Mouse (Mus musculus) embryonic facial prominence, embryonic 14.5 days (tissue): ENCODE results near the gene Akr1c21. TPM values are rescaled to one million over a fixed set of nuclear protein-coding genes. Genes with fewer than 3 reads are reported as not detected.
"Not testable (repeated sequence)": the region's sequence is repeated elsewhere in the genome, so short reads cannot be mapped to it uniquely, and the experiment has no call there.

Experiments
- ATAC-seq: fragments of 200-750 bp; cut with Nextera tagmentation; 2 replicates; pipeline ENCODE4 v1.8.0; 2017; ENCODE audit warnings: low read depth, moderate number of reproducible peaks, moderate TSS enrichment
- DNase-seq: peaks from one replicate; pipeline ENCODE4 v3.0.0-alpha.2; 2015; ENCODE audit warnings: low spot score
- H3K27ac ChIP-seq: fragments of 300-500 bp; sonication (generic); replicated peaks from 2 replicates; pipeline ENCODE4 v1.5.1; 2014; ENCODE audit warnings: low read depth, mild to moderate bottlenecking, low read length, moderate library complexity
- H3K27me3 ChIP-seq: fragments of 300-500 bp; sonication (generic); replicated peaks from 2 replicates; pipeline ENCODE4 v1.6.1; 2014; ENCODE audit warnings: low read length; ENCODE audit not compliant: control insufficient read depth, insufficient read depth
- H3K36me3 ChIP-seq: fragments of 300-500 bp; sonication (generic); 2 replicates; pipeline ENCODE4 v1.6.1; 2014; ENCODE audit warnings: low read length, mixed read lengths; ENCODE audit not compliant: control insufficient read depth, insufficient read depth
- H3K4me1 ChIP-seq: fragments of 300-500 bp; sonication (generic); 2 replicates; pipeline ENCODE4 v1.6.1; 2014; ENCODE audit warnings: antibody characterized with exemption, low read length; ENCODE audit not compliant: control insufficient read depth, insufficient read depth
- H3K4me2 ChIP-seq: fragments of 300-500 bp; sonication (generic); 2 replicates; pipeline ENCODE4 v1.6.1; 2014; ENCODE audit warnings: low read depth, mild to moderate bottlenecking, low read length, moderate library complexity, mixed read lengths
- H3K4me3 ChIP-seq: fragments of 300-500 bp; sonication (generic); 2 replicates; pipeline ENCODE4 v1.5.1; 2014; ENCODE audit warnings: low read depth, mild to moderate bottlenecking, low read length
- H3K9ac ChIP-seq: fragments of 300-500 bp; sonication (generic); 2 replicates; pipeline ENCODE4 v1.6.1; 2014; ENCODE audit warnings: low read depth, mild to moderate bottlenecking, low read length, moderate library complexity, mixed read lengths
- H3K9me3 ChIP-seq: fragments of 300-500 bp; sonication (generic); 2 replicates; pipeline ENCODE4 v1.6.1; 2016; ENCODE audit warnings: low read length; ENCODE audit not compliant: control insufficient read depth
- WGBS: fragments of 180-500 bp; shearing (Covaris S2); extraction: QIAGEN DNeasy Blood & Tissue Kit; methylation state at CpG from one replicate; pipeline ENCODE4 v1.1.7; 2014; 5-methylcytosine and 5-hydroxymethylcytosine counted together
- polyA plus RNA-seq: library from polyadenylated mRNA; unstranded; fragments of >200 nt; fragmentation: Nextera tagmentation; extraction: Ambion mirVana; gene quantifications from 2 replicates; pipeline ENCODE4 v1.2.1, GENCODE M21; 2014

Gene Akr1c21
- 0.29 TPM in 1 of 2 replicates, not detected in the other for polyA plus RNA-seq

DNA sequence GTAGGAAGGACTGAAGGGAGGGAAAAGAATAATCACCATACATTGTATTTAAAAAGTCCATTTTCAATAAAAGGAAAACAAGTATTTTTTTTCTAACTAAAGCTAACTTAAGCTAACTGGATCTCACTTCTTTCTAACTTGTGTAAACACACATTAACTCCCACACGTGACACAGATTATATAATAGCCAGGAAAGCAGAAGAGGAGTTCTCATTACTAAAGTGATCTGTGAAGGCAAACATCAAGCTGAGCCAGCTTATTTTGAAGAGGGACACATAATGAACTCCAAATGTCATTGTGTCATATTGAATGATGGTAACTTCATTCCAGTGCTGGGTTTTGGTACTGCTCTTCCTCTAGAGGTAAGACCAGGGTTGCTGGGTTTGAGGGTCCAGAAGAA is at the start of gene Akr1c21:
Akr1c21 (plus strand) TSS at position 205 of the 400 bp plus-strand sequence.
- H3K36me3 ChIP-seq = no peaks in the 10 kb centered on the region
- ATAC-seq (no peak), DNase-seq (no peak)
- no peak within 1 kb of the TSS for H3K4me2 ChIP-seq
- H3K27me3 ChIP-seq = no peaks in the 10 kb centered on the region
- no peaks in the 10 kb centered on the region for H3K4me1 ChIP-seq
- WGBS = 49% methylated on average over 1 of the region's 1 CpGs
- no peak within 1 kb of the TSS for H3K4me3 ChIP-seq
- no peak within 1 kb of the TSS for H3K9ac ChIP-seq
- H3K9me3 ChIP-seq = no peaks in the 10 kb centered on the region
- H3K27ac ChIP-seq = no peak within 1 kb of the TSS

DNA sequence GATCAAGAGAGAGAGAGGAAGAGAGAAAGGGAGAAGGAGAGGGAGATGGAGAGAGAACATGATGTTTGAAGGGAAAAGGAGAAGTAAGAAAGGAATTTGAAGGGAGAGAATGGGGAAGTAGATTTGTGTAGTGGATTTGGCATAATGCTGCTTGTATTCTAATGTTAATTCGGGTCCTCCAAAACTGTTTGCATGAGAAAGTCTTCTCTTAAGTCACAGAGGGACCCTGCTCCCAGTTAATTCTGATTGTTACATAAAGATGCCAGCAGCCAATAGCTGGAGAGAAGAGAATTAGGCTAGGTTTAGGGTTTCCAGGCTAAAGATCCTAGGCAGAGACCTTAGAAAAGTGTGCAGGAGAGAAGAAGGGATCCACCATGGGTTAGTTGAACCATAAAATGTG is 14.7 kb upstream of the Akr1c21 start:
- WGBS = 59% methylated on average over 1 of the region's 1 CpGs
- Histone ChIP-seq H3K4me2 (no peak overlapping the region), H3K27me3 (no peaks in the 10 kb centered on the region), H3K9ac (no peak overlapping the region), H3K9me3 (no peaks in the 10 kb centered on the region), H3K27ac (no peak overlapping the region), H3K4me3 (no peak overlapping the region), H3K36me3 (no peaks in the 10 kb centered on the region), H3K4me1 (no peaks in the 10 kb centered on the region)
- ATAC-seq (no peak), DNase-seq (no peak)

DNA sequence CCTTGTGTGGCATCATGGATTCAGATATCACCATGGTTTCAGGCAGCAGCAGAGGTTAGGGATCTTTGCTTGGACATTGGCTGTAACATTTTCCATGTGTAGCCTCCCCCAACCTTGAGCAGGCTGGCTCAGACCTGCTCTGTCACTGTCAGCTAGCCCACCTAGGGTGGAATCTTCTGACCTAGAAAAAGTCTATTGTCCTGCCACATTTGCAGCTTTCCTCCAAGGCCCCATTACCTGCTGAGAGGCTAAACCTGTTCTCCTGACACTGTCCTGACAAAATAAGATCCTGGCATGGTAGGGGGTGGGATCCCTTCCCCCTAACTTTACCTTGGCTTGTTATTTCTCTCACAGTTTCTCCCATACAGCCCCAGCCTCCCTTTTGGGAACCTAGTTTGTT is 13.4 kb upstream of the Akr1c21 start:
- Histone ChIP-seq H3K27ac (no peak overlapping the region), H3K27me3 (no peaks in the 10 kb centered on the region), H3K4me3 (no peak overlapping the region), H3K36me3 (no peaks in the 10 kb centered on the region), H3K9ac (no peak overlapping the region), H3K9me3 (no peaks in the 10 kb centered on the region), H3K4me1 (no peaks in the 10 kb centered on the region), H3K4me2 (no peak overlapping the region)
- ATAC-seq (no peak), DNase-seq (no peak)

DNA sequence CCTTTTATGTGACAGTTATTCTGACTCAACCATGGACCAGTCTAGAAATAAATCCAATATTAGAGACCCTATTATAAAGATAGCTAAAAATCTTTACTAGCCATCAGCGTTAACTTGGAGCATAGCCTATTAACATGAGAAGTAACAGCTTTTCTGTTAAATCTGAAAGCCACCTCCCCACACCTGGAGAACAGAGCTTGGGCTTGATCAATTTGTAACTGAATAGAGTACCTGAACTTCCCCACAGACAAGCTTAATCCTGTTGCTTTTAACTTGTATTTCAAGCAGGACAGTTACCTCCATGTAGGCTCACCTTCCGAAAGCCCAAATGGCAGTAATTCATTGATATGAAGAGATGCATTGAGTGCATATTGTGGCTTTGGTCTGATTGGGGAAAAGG is 7.9 kb upstream of the Akr1c21 start:
- DNase-seq (no peak), ATAC-seq (no peak)
- Histone ChIP-seq H3K9me3 (no peaks in the 10 kb centered on the region), H3K27me3 (no peaks in the 10 kb centered on the region), H3K9ac (no peak overlapping the region), H3K27ac (no peak overlapping the region), H3K4me1 (no peaks in the 10 kb centered on the region), H3K4me2 (no peak overlapping the region), H3K4me3 (no peak overlapping the region), H3K36me3 (no peaks in the 10 kb centered on the region)
- 79% methylated on average over 2 of the region's 2 CpGs for WGBS

DNA sequence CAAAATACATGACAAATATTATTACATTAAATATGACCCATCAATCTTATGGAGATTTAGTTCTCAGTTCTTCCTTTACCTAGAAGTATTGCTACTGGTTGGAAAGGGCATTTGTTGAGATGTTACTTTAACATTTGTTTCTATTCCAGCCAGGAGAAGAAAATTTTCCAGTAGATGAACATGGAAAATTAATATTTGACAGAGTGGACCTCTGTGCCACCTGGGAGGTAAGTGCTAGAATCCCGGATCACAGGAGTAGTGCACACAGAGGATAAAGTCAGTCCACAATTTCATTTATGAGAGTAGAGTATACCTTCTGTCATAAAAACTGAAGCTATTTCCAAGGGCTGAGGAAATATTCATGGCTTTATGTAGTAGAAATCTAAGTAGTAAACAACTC is 3.0 kb downstream of the Akr1c21 start:
- H3K4me1 ChIP-seq = no peaks in the 10 kb centered on the region
- no peak for DNase-seq
- no peaks in the 10 kb centered on the region for H3K27me3 ChIP-seq
- no peak overlapping the region for H3K4me2 ChIP-seq
- no peak overlapping the region for H3K4me3 ChIP-seq
- no peaks in the 10 kb centered on the region for H3K36me3 ChIP-seq
- 72% methylated on average over 1 of the region's 1 CpGs for WGBS
- H3K27ac ChIP-seq = no peak overlapping the region
- no peaks in the 10 kb centered on the region for H3K9me3 ChIP-seq
- ATAC-seq = no peak
- no peak overlapping the region for H3K9ac ChIP-seq

DNA sequence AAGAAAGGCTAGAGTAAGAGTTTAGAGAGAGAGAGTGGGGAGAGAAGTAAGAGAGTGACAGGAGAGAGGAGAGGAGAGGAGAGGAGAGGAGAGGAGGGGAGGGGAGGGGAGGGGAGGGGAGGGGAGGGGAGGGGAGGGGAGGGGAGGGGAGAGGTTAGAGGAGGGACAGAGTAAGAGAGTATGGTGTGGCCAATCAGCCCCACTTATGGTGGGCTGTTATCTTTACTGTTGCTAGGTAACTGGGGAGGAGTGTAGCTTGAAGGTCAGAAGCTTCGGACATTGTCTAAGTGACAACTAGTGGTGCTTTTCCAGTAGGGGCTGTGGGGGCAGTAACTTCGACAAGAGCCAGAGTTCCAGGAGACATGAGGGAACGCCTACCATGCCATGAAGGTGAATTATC is 29.6 kb downstream of the Akr1c21 start:
- H3K9me3 ChIP-seq, H3K27ac ChIP-seq, DNase-seq, H3K4me3 ChIP-seq, H3K4me1 ChIP-seq, H3K9ac ChIP-seq, H3K27me3 ChIP-seq, H3K4me2 ChIP-seq, ATAC-seq: not testable (repeated sequence)
- H3K36me3 ChIP-seq = peaks cover 23% of the 10 kb centered on the region; the same call in 1 of the 2 replicates
- 93% methylated on average over 3 of the region's 3 CpGs for WGBS

DNA sequence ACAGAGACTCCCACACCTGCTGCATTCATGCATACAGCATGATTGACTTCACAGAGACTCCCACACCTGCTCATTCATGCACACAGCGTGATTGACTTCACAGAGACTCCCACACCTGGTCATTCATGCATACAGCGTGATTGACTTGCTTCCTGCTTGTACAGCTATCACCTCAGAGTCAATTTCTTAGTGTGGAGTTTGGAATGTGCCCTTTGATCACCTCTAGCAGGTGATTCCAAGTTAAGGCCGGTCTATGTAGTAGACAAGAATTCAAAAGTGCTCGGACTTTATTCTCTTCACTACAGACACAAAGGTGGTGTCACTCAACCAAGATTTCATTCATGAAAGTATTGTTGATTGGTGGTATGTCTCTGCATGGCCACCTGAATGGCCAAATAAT is 32.9 kb downstream of the Akr1c21 start:
- ATAC-seq = no peak
- WGBS = 87% methylated on average over 4 of the region's 4 CpGs
- H3K27me3 ChIP-seq = no peaks in the 10 kb centered on the region

DNA sequence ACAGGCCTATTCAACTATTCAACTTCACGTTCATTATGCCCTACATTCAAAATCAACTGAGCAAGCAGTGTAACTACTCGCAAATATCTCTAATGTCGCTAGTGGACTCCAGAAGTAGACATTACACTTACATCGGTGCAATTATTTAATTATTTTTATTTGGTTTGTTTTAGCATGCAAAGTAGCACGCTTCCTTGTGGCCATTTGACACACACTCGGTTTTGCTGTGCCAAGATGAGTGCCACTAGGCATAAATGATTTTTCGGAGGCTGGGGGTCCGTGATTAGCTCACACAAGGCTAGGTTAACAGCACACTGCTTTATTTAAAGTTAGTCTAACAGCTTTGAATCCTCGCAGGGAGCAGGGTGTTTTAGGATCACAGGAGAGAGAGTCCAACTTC is 34.7 kb downstream of the Akr1c21 start:
- no peaks in the 10 kb centered on the region for H3K27me3 ChIP-seq
- peak overlapping the region; percentile 60 for H3K4me3 ChIP-seq
- peak overlapping the region; percentile 67 for H3K27ac ChIP-seq
- 0 out of 2 replicates have a peak, but pooled peaks cover 5% of the 10 kb centered on the region for H3K36me3 ChIP-seq
- H3K9ac ChIP-seq = peak overlapping the region; percentile 70
- DNase-seq = no peak
- WGBS = 21% methylated on average over 9 of the region's 9 CpGs
- no peaks in the 10 kb centered on the region for H3K9me3 ChIP-seq
- ATAC-seq = peak; percentile 17; the same call in 1 of the 2 replicates
- H3K4me2 ChIP-seq = peak overlapping the region; percentile 64
- H3K4me1 ChIP-seq = no peaks in the 10 kb centered on the region

More for the DNA sequence above, 32.9 kb downstream of the Akr1c21 start:
- Histone ChIP-seq H3K9me3 (no peaks in the 10 kb centered on the region), H3K4me3 (no peak overlapping the region), H3K4me1 (no peaks in the 10 kb centered on the region), H3K4me2 (no peak overlapping the region), H3K36me3 (0 out of 2 replicates have a peak, but pooled peaks cover 5% of the 10 kb centered on the region), H3K27ac (no peak overlapping the region), H3K9ac (no peak overlapping the region)
- no peak for DNase-seq

DNA sequence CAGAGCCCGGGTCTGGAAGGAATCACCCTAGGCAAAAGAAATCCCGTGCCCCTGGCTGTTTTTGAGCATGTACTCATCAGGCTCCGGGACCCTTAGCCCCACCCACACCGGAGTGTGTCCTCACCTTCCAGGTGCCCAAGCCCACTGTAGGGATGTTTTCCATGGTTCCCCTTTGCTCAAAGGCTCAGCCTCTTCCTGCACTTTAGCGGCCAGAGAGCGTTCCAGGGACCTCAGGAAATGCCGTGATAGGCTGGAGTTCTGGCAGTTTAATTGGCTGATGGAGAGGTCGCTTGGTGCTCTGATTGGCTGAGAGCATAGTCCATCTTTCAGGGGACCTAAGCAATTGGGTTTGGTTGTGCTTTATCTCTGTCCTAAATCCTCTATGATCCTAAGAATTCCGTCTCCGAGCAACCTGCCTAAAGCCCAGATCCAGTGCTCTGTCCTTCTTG is 35.1 kb downstream of the Akr1c21 start, which contains the start of gene Akr1e1:
Akr1e1 (minus strand) TSS at position 214 of the 449 bp plus-strand sequence.
- Histone ChIP-seq H3K4me1 (no peaks in the 10 kb centered on the region), H3K4me2 (peak within 1 kb of the TSS; percentile 64), H3K9me3 (no peaks in the 10 kb centered on the region), H3K27ac (peak within 1 kb of the TSS; percentile 67), H3K36me3 (0 out of 2 replicates have a peak, but pooled peaks cover 5% of the 10 kb centered on the region), H3K27me3 (no peaks in the 10 kb centered on the region), H3K9ac (peak within 1 kb of the TSS; percentile 70), H3K4me3 (peak within 1 kb of the TSS; percentile 60)
- ATAC-seq (peak; percentile 100), DNase-seq (peak; percentile 98)
- 5% methylated on average over 10 of the region's 10 CpGs for WGBS
